Mouse (Mus musculus) brown adipose tissue, adult 24 weeks (tissue): ENCODE data around the gene Rap1gap. TPM values are rescaled to one million over a fixed set of nuclear protein-coding genes. Genes with fewer than 3 reads are reported as not detected.

Experiments used
- H3K27ac ChIP-seq: fragments of 200-500 bp; replicated peaks from 2 replicates; pipeline ENCODE4 v1.5.1; 2012; ENCODE audit warnings: low read depth, mild to moderate bottlenecking, low read length
- H3K4me1 ChIP-seq: fragments of 200-500 bp; 2 replicates; pipeline ENCODE4 v1.6.1; 2012; ENCODE audit warnings: low read length, mixed read lengths; ENCODE audit not compliant: control insufficient read depth, insufficient read depth, insufficient read length
- H3K4me3 ChIP-seq: fragments of 200-500 bp; 2 replicates; pipeline ENCODE4 v1.5.1; 2012; ENCODE audit warnings: low read depth, mild to moderate bottlenecking, low read length, moderate library complexity; ENCODE audit not compliant: insufficient read depth
- polyA plus RNA-seq: library from polyadenylated mRNA; stranded (reverse); fragments of >200 nt; gene quantifications from 2 replicates; pipeline ENCODE4 v1.2.4, GENCODE M21; 2012; ENCODE audit not compliant: missing spikeins, insufficient read depth, insufficient read length

The Rap1gap gene
- polyA plus RNA-seq, 1 experiment: 27.7 TPM

GRCm38 (mm10) chr4:137730757-137731156 lies 66.2 kb downstream of the Rap1gap start:
- Histone ChIP-seq H3K4me1 (no peaks in the 10 kb centered on the region), H3K4me3 (no peak overlapping the region), H3K27ac (no peak overlapping the region)

DNA sequence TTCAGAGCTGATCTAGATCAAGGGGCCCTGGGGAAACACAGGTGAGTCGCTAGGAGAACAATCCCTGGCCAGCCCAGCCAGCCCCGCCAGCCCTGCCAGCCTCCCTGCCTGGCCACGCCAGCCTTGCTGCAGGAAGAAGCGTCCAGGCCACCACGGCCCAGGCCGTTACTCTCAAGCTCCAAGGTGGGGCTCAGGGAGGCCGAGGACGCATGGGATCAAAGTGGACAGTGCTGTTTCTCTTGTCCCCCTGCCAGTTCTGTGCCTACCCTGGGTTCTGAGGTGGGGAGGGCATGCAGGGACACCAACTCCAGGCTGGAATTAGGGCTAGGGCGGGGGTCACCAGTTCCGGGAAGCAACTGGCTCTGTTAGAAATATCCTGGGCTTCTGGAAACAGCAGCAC lies 67.4 kb downstream of the Rap1gap start:
- no peak overlapping the region for H3K27ac ChIP-seq
- H3K4me1 ChIP-seq: no peaks in the 10 kb centered on the region
- H3K4me3 ChIP-seq: no peak overlapping the region

DNA sequence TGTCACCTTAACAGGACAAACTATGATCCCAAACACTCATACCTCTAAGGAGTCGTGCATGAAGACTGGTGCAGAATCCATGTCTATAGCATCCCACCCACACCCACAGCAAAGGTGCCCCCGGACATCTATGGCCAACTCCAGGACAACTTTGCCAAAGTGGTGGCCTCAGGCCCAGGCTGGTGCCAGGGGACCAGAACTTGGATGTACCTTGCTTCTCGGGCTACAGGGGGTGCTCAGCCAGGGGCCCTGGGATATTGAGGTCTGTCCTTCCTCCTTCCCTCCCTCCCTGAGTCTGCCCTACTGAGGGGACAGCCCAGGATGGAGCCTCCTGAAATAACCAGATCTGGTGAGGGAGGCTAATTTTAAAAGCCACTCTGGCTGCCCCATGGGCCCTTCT lies 67.8 kb downstream of the Rap1gap start:
- no peak overlapping the region for H3K27ac ChIP-seq
- no peaks in the 10 kb centered on the region for H3K4me1 ChIP-seq

GRCm38 (mm10) chr4:137732962-137733361 lies 68.4 kb downstream of the Rap1gap start:
- no peak overlapping the region for H3K27ac ChIP-seq
- no peak overlapping the region for H3K4me3 ChIP-seq
- H3K4me1 ChIP-seq: no peaks in the 10 kb centered on the region

More for the DNA sequence above, 67.8 kb downstream of the Rap1gap start:
- H3K4me3 ChIP-seq: no peak overlapping the region

- no peaks in the 10 kb centered on the region for H3K4me1 ChIP-seq
- no peak overlapping the region for H3K27ac ChIP-seq
- H3K4me3 ChIP-seq: no peak overlapping the region
These were observed 68.9 kb downstream of the Rap1gap start for GRCm38 (mm10) chr4:137733459-137733858.

GRCm38 (mm10) chr4:137736220-137736701 lies 71.7 kb downstream of the Rap1gap start:
- Histone ChIP-seq H3K27ac (no peak overlapping the region), H3K4me3 (no peak overlapping the region), H3K4me1 (no peaks in the 10 kb centered on the region)

DNA sequence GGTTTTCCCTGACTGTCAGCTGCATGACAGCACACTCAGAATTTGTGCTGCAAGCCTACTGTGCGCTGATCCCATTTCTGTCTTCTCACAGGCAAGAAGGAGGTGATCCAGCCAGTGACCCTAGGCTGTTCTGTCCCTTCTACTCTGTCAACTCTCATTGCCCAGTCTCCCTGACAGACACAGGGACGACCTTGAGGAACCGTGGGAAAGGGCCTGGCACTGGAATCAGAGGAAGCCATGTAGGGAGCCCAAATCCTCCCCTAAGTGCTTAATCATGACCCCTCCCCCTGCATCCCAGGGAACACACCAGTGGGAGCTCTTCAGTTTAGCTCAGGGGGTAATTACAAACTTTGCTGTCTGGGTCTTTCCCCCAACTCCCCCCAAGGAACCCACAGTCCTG lies 73.2 kb downstream of the Rap1gap start:
- Histone ChIP-seq H3K27ac (no peak overlapping the region), H3K4me1 (no peaks in the 10 kb centered on the region), H3K4me3 (no peak overlapping the region)

DNA sequence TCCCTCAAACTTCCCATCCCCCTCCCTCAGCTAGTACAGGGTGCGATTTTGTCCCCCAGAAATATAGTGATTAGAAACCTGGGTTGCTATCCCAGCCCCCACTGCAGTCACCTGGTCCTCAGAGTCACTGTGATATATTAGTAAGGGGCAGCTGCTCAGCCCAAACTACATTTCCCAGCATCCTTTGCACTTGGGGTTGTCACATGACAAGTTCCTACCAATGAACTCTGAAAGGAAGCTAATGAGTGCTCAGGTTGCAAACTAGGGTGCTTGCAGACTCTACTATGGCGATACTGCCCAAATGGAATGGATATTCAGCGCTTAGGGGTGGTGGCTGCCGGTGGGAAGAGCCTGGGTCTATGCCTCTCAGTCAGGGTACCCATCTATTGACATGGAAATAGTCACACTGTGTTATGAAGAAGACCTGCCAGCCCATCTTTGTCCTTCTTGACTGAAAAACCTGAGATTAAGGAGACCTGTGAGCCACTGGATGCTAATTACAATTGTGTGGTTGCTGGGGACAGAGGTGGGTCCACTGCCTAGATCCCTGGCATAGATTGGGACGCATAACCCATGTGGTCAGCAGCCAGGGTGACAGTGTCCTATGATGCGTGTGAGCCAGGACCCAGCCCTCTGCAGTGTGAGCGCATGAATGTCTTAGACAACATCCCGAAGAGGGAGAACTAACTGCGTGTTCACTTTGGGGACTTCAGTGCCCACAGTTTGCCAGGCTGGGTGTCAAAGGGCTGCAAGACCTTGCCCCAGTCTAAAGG lies 74.8 kb downstream of the Rap1gap start:
- Histone ChIP-seq H3K4me3 (no peak overlapping the region), H3K27ac (no peak overlapping the region), H3K4me1 (0 out of 2 replicates have a peak, but pooled peaks cover 2% of the 10 kb centered on the region)

- H3K4me1 ChIP-seq: 0 out of 2 replicates have a peak, but pooled peaks cover 5% of the 10 kb centered on the region
- H3K27ac ChIP-seq: no peak overlapping the region
- H3K4me3 ChIP-seq: no peak overlapping the region
These were observed 75.8 kb downstream of the Rap1gap start for GRCm38 (mm10) chr4:137740350-137740749.

DNA sequence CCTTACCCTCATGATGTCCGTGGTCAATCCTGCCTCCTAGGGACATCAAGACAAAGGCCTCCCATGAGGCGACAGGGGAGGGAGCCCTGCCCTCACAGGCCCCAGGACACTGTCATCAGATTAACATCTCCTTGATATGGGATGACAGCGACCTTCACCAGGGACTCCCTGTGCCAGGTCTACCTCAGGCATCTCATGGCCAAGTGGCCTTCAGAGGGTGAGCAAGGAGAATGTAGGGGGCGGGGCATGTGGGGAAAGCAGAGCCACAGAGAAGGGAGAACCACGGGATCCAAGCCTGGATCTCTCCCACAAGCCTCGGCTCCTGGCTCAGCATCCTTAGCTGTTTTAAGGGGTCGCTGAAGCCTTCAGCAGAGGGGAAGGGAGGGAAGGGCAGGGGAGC lies 79.3 kb downstream of the Rap1gap start:
- no peak overlapping the region for H3K4me3 ChIP-seq
- H3K4me1 ChIP-seq: peaks cover 9% of the 10 kb centered on the region
- no peak overlapping the region for H3K27ac ChIP-seq

GRCm38 (mm10) chr4:137744433-137744918 lies 80.0 kb downstream of the Rap1gap start:
- no peak overlapping the region for H3K4me3 ChIP-seq

GRCm38 (mm10) chr4:137747091-137747490 lies 82.6 kb downstream of the Rap1gap start:
- Histone ChIP-seq H3K4me1 (peaks cover 10% of the 10 kb centered on the region), H3K27ac (no peak overlapping the region), H3K4me3 (no peak overlapping the region)

More at GRCm38 (mm10) chr4:137744433-137744918, 80.0 kb downstream of the Rap1gap start:
- H3K27ac ChIP-seq: no peak overlapping the region
- H3K4me1 ChIP-seq: peaks cover 9% of the 10 kb centered on the region

- Histone ChIP-seq H3K27ac (no peak overlapping the region), H3K4me3 (no peak overlapping the region), H3K4me1 (peaks cover 10% of the 10 kb centered on the region)
These were observed 83.1 kb downstream of the Rap1gap start for GRCm38 (mm10) chr4:137747590-137747989.

DNA sequence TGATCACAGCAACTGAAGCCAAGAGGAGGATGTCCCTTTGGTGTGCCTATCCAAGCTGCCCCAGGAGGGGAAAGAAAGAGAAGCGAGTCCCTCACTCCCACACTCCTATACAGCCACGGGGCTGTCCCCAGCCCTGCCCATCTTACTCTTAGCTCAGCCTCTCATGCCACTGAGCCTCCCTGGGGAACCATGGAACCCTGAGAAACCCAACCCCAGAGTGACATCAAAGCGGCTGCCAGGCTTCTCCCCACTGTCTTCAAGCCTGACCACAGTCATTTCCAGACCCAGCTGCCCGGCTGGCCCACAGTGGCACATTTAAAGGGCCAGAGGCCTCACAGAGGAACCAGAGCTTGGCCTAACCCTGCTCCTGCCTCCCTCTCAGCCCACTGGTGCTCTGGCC lies 84.2 kb downstream of the Rap1gap start:
- peaks cover 10% of the 10 kb centered on the region for H3K4me1 ChIP-seq
- no peak overlapping the region for H3K4me3 ChIP-seq
- H3K27ac ChIP-seq: no peak overlapping the region

- Histone ChIP-seq H3K4me3 (no peak overlapping the region), H3K27ac (no peak overlapping the region), H3K4me1 (peaks cover 6% of the 10 kb centered on the region)
These were observed 85.2 kb downstream of the Rap1gap start for GRCm38 (mm10) chr4:137749680-137750079.

DNA sequence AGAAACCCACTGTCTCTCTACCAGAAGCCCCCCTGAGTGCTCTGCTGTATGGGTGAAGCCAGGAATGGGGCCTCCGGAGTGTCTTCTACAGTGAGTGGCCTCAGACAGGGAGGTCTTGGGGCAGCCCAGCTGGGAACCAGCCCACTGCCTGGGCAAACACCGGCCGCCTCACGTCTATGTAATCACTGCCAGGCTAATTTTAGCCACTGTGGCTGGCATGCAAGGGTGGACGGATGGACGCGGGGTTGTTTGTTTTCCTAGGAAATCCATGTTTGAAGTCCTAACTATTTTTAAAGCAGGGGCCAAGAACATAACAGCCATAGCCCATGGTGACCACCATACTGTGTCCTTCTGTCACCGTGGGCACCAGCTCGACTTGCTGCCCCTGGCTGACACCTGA lies 85.6 kb downstream of the Rap1gap start:
- H3K27ac ChIP-seq: no peak overlapping the region

More for the DNA sequence above, 85.6 kb downstream of the Rap1gap start:
- H3K4me1 ChIP-seq: peaks cover 6% of the 10 kb centered on the region
- H3K4me3 ChIP-seq: no peak overlapping the region
